ENCODE assay signal across 22 mouse cellular contexts in genomic region chr5:24404594-24405360, GRCm38 (mm10). TPM values are rescaled to one million over a fixed set of nuclear protein-coding genes. Genes with fewer than 3 reads are reported as not detected.
DNase-seq lines count a peak whose midpoint lies in the region; TF ChIP-seq lines count a peak whose summit lies in the region.
"Had no signal": no experiment of that assay in that cellular context is flagged by ENCODE, and none has a peak within 500 bp of the region (broad histone marks: within the 10 kb centered on the region; RNA-seq: fewer than 3 reads in every experiment).

No protein-coding gene starts in this region.

- H3K27ac ChIP-seq in embryonic fibroblast, embryonic 13.5 days (ENCODE audit: insufficient read depth, low read length): peak overlapping the region; percentile 45; the same call in 1 of the 2 replicates
- H3K27ac ChIP-seq: embryonic facial prominence, embryonic 10.5 days; heart, embryonic 15.5 days; hindbrain, embryonic 10.5 days; limb, embryonic 12.5 days; midbrain, embryonic 12.5 days; neural tube, embryonic 15.5 days had no signal

- no peaks in the 10 kb centered on the region; the same call in 1 of the 2 replicates for H3K4me1 ChIP-seq in embryonic fibroblast, embryonic 13.5 days (ENCODE audit: control insufficient read depth, insufficient read depth, low read length)
- H3K4me1 ChIP-seq: limb, embryonic 12.5 days; midbrain, embryonic 12.5 days had no signal

- peak; percentile 70 for DNase-seq in layer of hippocampus, adult 11-12 months (ENCODE audit: low spot score)
- no peak for DNase-seq in layer of hippocampus, adult 8-10 months (ENCODE audit: low spot score in 2 of 2)
- peak; percentile 95 for DNase-seq in 3T3-L1 (ENCODE audit: low read depth, low spot score)
- peak; percentile 63 for DNase-seq in MN1 (ENCODE audit: low spot score)
- DNase-seq in retina, postnatal 1 day: no peak
- no peak for DNase-seq in thymus, postnatal 36 days
- no peak for DNase-seq in urinary bladder, adult 2 months (ENCODE audit: low spot score)
- DNase-seq: cerebellum, postnatal 25 days; heart, adult 11 months; kidney, adult 2 months; kidney, postnatal 4 days; liver, postnatal 0 days; lung, postnatal 4 days; thymus, adult 2 months had no signal

- no peak for TF ChIP-seq POLR2A in embryonic fibroblast, embryonic 13.5 days (IDR thresholded peaks at IDR 0.05; ENCODE audit: low read depth, low read length)

- TF ChIP-seq CTCF in embryonic fibroblast, embryonic 13.5 days (IDR thresholded peaks at IDR 0.05; ENCODE audit: borderline replicate concordance, insufficient read depth, low read length): no peak

- H3K4me3 ChIP-seq in embryonic fibroblast, embryonic 13.5 days (ENCODE audit: insufficient read depth, low read length): no peak overlapping the region
- H3K4me3 ChIP-seq: embryonic facial prominence, embryonic 10.5 days; heart, embryonic 15.5 days; hindbrain, embryonic 10.5 days; limb, embryonic 12.5 days; midbrain, embryonic 12.5 days; neural tube, embryonic 15.5 days had no signal

RNA-seq across cellular contexts. Expression of gene Asic3, which starts 8.4 kb away (rescaled TPM):
- total RNA-seq in layer of hippocampus, adult 8-10 months (2022): under 1 TPM in 3 of 4 experiments, not detected in 1; 0.43 to 0.48 (median 0.45) TPM
- polyA plus RNA-seq in embryonic fibroblast, embryonic 13.5 days (2011; ENCODE audit: insufficient read length, low read depth, missing spikeins): 2.3 and 3.5 TPM in 2 replicates
- polyA plus RNA-seq in urinary bladder, adult 2 months (2012; rRNA removed): 0.29 and 0.50 TPM in 2 replicates
- polyA plus RNA-seq: CD4-positive, CD25-positive, alpha-beta regulatory T cell, adult 4 months; heart, embryonic 15.5 days; liver, postnatal 0 days had no signal

RNA-seq across cellular contexts. Expression of gene Abcb8, which starts 11.3 kb away (rescaled TPM):
- total RNA-seq in layer of hippocampus, adult 8-10 months (2022): 10 to 100 TPM; 51.9 to 59.2 (median 56.8) TPM
- polyA plus RNA-seq in embryonic fibroblast, embryonic 13.5 days (2011; ENCODE audit: insufficient read length, low read depth, missing spikeins): 10.6 and 11.7 TPM in 2 replicates
- polyA plus RNA-seq in urinary bladder, adult 2 months (2012; rRNA removed): 24.8 and 28.8 TPM in 2 replicates

RNA-seq across cellular contexts. Expression of gene Atg9b, which starts 12.8 kb away (rescaled TPM):
- total RNA-seq in layer of hippocampus, adult 8-10 months (2022): 1 to 10 TPM; 3.0 to 5.2 (median 4.0) TPM
- 0.39 and 1.0 TPM in 2 replicates for polyA plus RNA-seq in embryonic fibroblast, embryonic 13.5 days (2011; ENCODE audit: insufficient read length, low read depth, missing spikeins)
- polyA plus RNA-seq in urinary bladder, adult 2 months (2012; rRNA removed): 3.1 and 5.1 TPM in 2 replicates

RNA-seq across cellular contexts. Expression of gene Cdk5, which starts 18.6 kb away (rescaled TPM):
- total RNA-seq in layer of hippocampus, adult 8-10 months (2022): 100 to 1,000 TPM; 120 to 139 (median 128) TPM
- 70.7 and 76.7 TPM in 2 replicates for polyA plus RNA-seq in embryonic fibroblast, embryonic 13.5 days (2011; ENCODE audit: insufficient read length, low read depth, missing spikeins)
- polyA plus RNA-seq in urinary bladder, adult 2 months (2012; rRNA removed): 61.4 and 77.8 TPM in 2 replicates

RNA-seq across cellular contexts. Expression of gene Slc4a2, which starts 18.9 kb away (rescaled TPM):
- total RNA-seq in layer of hippocampus, adult 8-10 months (2022): 10 to 100 TPM; 28.8 to 38.8 (median 33.5) TPM
- polyA plus RNA-seq in embryonic fibroblast, embryonic 13.5 days (2011; ENCODE audit: insufficient read length, low read depth, missing spikeins): 59.0 and 69.3 TPM in 2 replicates
- polyA plus RNA-seq in urinary bladder, adult 2 months (2012; rRNA removed): 61.6 and 63.0 TPM in 2 replicates

Comparison
In these comparisons a context has a peak if more than half of its experiments do, and no peak if none do; other contexts are left out.
1. DNase-seq: peak in layer of hippocampus, adult 11-12 months (single experiment), 3T3-L1 (single experiment) and MN1 (single experiment); none in layer of hippocampus, adult 8-10 months (0 of 2), retina, postnatal 1 day (single experiment), thymus, postnatal 36 days (0 of 2) and urinary bladder, adult 2 months (single experiment).